Mouse (Mus musculus) testis, adult 2 months (tissue): ENCODE measurements at regions not wholly inside any gene's neighbourhood (a gene's known extent, or its start where the extent isn't known, plus 50 kb on each side); places are given as distances from the start of the nearest gene placed in this dataset.

Source experiments
- CTCF ChIP-seq: fragments of 200-500 bp; IDR thresholded peaks from 2 replicates; pipeline ENCODE4 v1.5.1; 2012; ENCODE audit warnings: low read depth, mild to moderate bottlenecking, inconsistent platforms, low read length, moderate library complexity; ENCODE audit not compliant: control insufficient read depth, insufficient read depth, insufficient replicate concordance
- POLR2A ChIP-seq: fragments of 200-500 bp; IDR thresholded peaks from 2 replicates; pipeline ENCODE4 v1.6.1; 2012; ENCODE audit warnings: low read depth, mild to moderate bottlenecking, inconsistent platforms, low read length, moderate library complexity; ENCODE audit not compliant: control insufficient read depth

GRCm38 (mm10) chrX:13014051-13014450, 57.2 kb upstream of the Usp9x start:
- TF ChIP-seq POLR2A (no peak), CTCF (no peak)
